Mouse (Mus musculus): ENCODE measurements at regions not wholly inside any gene's neighbourhood (a gene's known extent, or its start where the extent isn't known, plus 50 kb on each side); places are given as distances from the start of the nearest gene placed in this dataset.

- no peak overlapping the region for H3K4me3 ChIP-seq
- no peak for DNase-seq (ENCODE audit: extremely low spot score in 1 of 2, low spot score in 2 of 2)
- intact Hi-C loops (cut with DNase I), result loop anchor here (10.0 kb wide), 1 partner anchor 161 kb away; no protein-coding TSS in a partner anchor
- TF ChIP-seq CTCF (IDR thresholded peaks at IDR 0.05), result no peak
- no peak overlapping the region for H3K27ac ChIP-seq
Measured at GRCm38 (mm10) chr7:110705311-110706000, 62.5 kb upstream of the Ampd3 start.

GRCm38 (mm10) chr7:110706001-110706695, 61.9 kb upstream of the Ampd3 start:
- Histone ChIP-seq H3K27ac (no peak overlapping the region), H3K4me3 (no peak overlapping the region)
- DNase-seq (ENCODE audit: extremely low spot score in 1 of 2, low spot score in 2 of 2), result no peak
- no peak for TF ChIP-seq CTCF (IDR thresholded peaks at IDR 0.05)
- intact Hi-C loops (cut with DNase I), result loop anchor here (10.0 kb wide), 1 partner anchor 161 kb away; no protein-coding TSS in a partner anchor

DNA sequence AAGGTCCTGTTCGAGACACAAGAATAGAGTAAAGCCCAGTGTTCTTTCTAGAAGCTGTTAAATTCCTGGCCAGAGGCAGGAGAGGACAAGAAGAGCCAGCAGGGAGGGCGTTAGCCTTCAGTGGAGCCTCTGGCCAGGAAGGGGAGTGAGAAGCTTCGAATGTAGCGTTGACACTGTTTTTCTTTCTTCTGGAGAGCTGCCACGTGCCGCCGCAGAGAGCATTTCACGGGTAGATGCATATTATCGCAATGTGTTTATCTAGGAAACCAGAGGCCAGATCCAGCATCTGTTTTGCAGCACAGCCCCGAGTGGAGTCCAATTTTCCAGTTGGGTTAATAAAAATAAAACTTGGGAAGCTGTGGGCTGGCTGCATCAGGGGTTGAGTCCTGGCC, 61.3 kb upstream of the Ampd3 start:
- TF ChIP-seq CTCF (IDR thresholded peaks at IDR 0.05), result no peak
- no peak overlapping the region for H3K27ac ChIP-seq
- no peak overlapping the region for H3K4me3 ChIP-seq
- intact Hi-C loops (cut with DNase I), result loop anchor here (10.0 kb wide), 1 partner anchor 162 kb away; no protein-coding TSS in a partner anchor
- DNase-seq (ENCODE audit: extremely low spot score in 1 of 2, low spot score in 2 of 2), result no peak

DNA sequence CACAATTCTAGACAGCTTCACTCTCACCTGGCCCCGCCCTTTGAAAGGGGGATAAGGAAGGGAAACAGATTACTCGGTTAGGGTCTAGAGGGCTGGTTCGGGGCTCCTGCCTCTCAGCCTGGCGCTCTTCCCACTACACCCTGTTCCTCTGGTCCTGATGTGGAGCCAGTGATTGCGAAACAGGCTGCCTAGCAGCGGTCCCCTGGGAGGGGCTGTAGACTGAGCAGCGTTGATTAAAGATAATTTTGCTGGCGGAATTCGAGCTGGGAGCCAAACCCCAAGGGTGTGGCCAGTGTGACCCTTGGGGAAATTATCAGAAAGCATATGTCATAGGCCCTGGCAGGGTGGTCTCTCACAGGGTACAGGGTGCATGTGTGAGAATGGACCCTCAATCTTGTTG, 59.9 kb upstream of the Ampd3 start:
- intact Hi-C loops (cut with DNase I), result loop anchor here (10.0 kb wide), 1 partner anchor 163 kb away; no protein-coding TSS in a partner anchor
- no peak for DNase-seq (ENCODE audit: extremely low spot score in 1 of 2, low spot score in 2 of 2)
- no peak overlapping the region for H3K27ac ChIP-seq
- H3K4me3 ChIP-seq, result no peak overlapping the region
- TF ChIP-seq CTCF (IDR thresholded peaks at IDR 0.05), result no peak

DNA sequence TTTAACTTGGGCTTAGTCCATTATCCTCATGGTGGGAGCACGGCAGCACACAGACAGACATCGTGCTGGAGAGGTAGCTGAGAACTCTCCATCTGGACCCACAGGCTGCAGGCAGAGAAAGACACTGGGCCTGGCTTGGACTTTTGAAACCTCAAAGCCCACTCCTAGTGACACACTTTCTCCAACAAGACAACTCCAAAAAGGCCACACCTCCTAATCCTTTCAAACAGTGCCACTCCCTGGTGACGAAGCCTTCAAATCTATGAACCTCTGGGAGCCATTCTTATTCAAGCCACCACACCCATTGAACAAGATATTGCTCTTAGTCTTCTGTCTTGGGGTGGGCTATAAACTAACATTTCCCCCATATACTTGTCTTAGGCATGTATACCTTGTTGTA, 59.2 kb upstream of the Ampd3 start:
- DNase-seq (ENCODE audit: extremely low spot score in 1 of 2, low spot score in 2 of 2), result no peak
- intact Hi-C loops (cut with DNase I), result loop anchor here (10.0 kb wide), 1 partner anchor 164 kb away; no protein-coding TSS in a partner anchor
- TF ChIP-seq CTCF (IDR thresholded peaks at IDR 0.05), result no peak
- H3K27ac ChIP-seq, result no peak overlapping the region
- no peak overlapping the region for H3K4me3 ChIP-seq

- intact Hi-C loops (cut with DNase I), result loop anchor here (10.0 kb wide), 1 partner anchor 165 kb away; no protein-coding TSS in a partner anchor
- no peak for DNase-seq (ENCODE audit: extremely low spot score in 1 of 2, low spot score in 2 of 2)
- no peak overlapping the region for H3K4me3 ChIP-seq
- H3K27ac ChIP-seq, result no peak overlapping the region
- TF ChIP-seq CTCF (IDR thresholded peaks at IDR 0.05), result no peak
Measured at GRCm38 (mm10) chr7:110709606-110710005, 58.4 kb upstream of the Ampd3 start.

DNA sequence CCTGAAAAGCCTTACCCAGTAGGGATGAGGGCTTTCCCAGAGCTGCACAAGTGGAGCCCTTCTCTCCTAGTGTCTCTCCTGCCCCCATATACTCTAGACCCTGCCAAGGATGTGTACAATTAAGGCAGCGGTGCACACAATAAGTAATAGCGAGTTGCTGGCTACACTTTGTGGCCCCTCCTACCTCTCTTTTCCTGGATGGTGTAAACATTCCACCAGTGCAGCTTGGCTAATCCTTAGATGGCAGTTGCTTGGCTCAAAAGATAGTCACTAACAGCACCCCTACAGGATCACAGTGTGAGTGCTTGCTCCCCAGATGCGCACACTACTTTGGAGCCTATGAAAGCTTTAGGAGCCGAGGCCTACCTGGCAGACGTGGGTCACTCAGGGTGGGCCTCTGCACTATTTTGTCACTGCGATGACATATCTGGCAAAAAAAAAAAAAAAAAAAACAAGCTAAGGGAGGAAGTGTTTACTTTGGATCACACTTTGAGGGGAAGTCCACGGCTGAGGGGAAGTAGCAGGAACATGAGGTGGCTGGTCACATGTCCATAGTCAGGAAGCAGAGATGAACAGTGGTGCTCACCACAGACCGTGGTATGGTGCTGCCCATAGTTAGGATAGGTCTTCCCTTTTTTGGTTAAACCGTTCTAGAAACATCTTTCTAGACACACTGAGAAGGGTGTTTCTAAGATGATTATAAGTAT, 57.6 kb upstream of the Ampd3 start:
- no peak overlapping the region for H3K27ac ChIP-seq
- DNase-seq (ENCODE audit: extremely low spot score in 1 of 2, low spot score in 2 of 2), result no peak
- intact Hi-C loops (cut with DNase I), result no loop called here
- no peak for TF ChIP-seq CTCF (IDR thresholded peaks at IDR 0.05)
- H3K4me3 ChIP-seq, result no peak overlapping the region

DNA sequence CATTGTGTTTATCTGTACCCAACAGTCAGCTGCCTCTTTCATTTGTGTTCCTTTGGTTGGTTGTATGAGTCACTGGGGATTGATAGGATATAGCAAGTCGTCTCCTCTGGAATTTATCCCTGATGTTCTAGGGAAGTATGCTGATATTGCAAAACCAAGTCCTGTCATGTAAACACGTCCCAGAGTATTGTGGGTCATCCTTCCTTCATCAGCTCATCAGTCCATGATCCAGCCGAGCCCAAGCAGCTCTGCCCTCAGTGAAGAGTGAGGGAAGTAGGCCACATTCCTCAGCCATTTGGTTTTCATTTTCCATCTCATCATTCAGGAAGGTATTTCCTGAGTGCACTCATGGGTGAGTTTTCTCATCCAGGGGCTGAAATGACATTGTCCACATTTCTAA, 54.3 kb upstream of the Ampd3 start:
- intact Hi-C loops (cut with DNase I), result no loop called here

GRCm38 (mm10) chr7:110715110-110715509, 52.9 kb upstream of the Ampd3 start:
- Histone ChIP-seq H3K27ac (peak overlapping the region; percentile 83), H3K4me3 (no peak overlapping the region)
- intact Hi-C loops (cut with DNase I), result no loop called here
- no peak for TF ChIP-seq CTCF (IDR thresholded peaks at IDR 0.05)
- DNase-seq (ENCODE audit: extremely low spot score in 1 of 2, low spot score in 2 of 2), result no peak

More for the DNA sequence above, 54.3 kb upstream of the Ampd3 start:
- no peak for TF ChIP-seq CTCF (IDR thresholded peaks at IDR 0.05)
- no peak overlapping the region for H3K4me3 ChIP-seq
- H3K27ac ChIP-seq, result no peak overlapping the region
- no peak for DNase-seq (ENCODE audit: extremely low spot score in 1 of 2, low spot score in 2 of 2)

DNA sequence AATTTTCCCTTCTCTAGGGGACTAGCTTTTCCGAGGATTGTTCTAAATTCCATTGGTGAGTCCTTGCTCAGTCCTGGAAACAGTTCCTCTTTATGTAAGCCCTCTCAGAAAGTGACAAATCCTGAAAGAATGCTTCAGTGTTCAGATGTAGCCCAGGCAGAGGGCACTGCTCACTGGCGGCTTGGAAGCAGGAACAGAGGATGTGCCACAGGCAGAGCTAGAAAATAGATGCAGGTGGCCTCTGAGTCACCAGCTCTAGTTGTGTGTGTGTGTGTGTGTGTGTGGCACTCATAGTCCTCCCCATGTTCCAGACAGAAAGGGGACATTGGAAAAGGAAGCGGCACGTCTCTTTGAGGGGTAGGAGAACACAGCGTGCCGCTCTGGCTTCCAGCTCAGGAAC, 52.5 kb upstream of the Ampd3 start:
- H3K27ac ChIP-seq, result peak overlapping the region; percentile 83
- DNase-seq (ENCODE audit: extremely low spot score in 1 of 2, low spot score in 2 of 2), result peak; percentile 24 to 30
- TF ChIP-seq CTCF (IDR thresholded peaks at IDR 0.05), result no peak
- intact Hi-C loops (cut with DNase I), result no loop called here
- H3K4me3 ChIP-seq, result no peak overlapping the region

DNA sequence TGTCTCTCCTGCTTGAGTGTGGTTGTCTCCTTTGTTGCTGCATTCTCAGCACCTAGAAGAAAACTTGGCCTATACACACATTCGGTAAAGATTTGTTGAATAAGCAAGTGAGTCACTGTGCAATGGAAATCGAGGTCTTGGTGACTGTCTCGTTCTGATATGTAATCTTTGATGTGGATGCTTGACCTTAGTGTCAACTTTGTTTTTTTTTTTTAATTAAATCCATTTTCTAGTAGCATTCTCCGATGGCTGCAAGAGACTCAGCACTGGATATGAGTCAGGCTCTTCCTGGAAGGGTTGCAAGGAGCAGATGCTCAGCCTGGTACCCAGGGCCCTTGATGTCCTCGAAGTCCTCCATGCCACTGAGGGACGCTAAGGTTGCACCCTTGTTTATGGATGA, 50.9 kb upstream of the Ampd3 start:
- H3K27ac ChIP-seq, result no peak overlapping the region
- intact Hi-C loops (cut with DNase I), result no loop called here
- no peak overlapping the region for H3K4me3 ChIP-seq
- no peak for DNase-seq (ENCODE audit: extremely low spot score in 1 of 2, low spot score in 2 of 2)
- TF ChIP-seq CTCF (IDR thresholded peaks at IDR 0.05), result no peak
